Mouse (Mus musculus) cerebellum, postnatal 4 days (tissue): ENCODE data around the gene Gtf2f1.
"Not testable (repeated sequence)": the region's sequence is repeated elsewhere in the genome, so short reads cannot be mapped to it uniquely, and the experiment has no call there.

Source experiments
- DNase-seq, 2 experiments: peaks; one replicate each; pipeline ENCODE4 v3.0.0; 2022; ENCODE audit warnings: low spot score in 2 of 2, mixed read lengths in 1 of 2

Gene Gtf2f1

GRCm38 (mm10) chr17:57011236-57012141, at the start of gene Gtf2f1, which contains the start of gene Gm17949:
Gene Gtf2f1 (minus strand): TSS chr17:57011288.
Gene Gm17949 (plus strand): TSS chr17:57011469.
- peak; percentile 78 to 96 for DNase-seq

- DNase-seq: peak; percentile 80 to 91
These were observed 49.2 kb upstream of the Gtf2f1 start for GRCm38 (mm10) chr17:57060231-57060801.

GRCm38 (mm10) chr17:57059486-57059977, 48.4 kb upstream of the Gtf2f1 start, which contains the start of gene Slc25a23:
Gene Slc25a23 (minus strand): TSS chr17:57059863.
- peak; percentile 65 to 76 for DNase-seq

GRCm38 (mm10) chr17:57058891-57059485, 47.9 kb upstream of the Gtf2f1 start, which contains the start of gene Crb3:
Gene Crb3 (plus strand): TSS chr17:57059105.
- DNase-seq: peak in 1 of 2 experiments; percentile 34

GRCm38 (mm10) chr17:57056246-57056645, 45.2 kb upstream of the Gtf2f1 start:
- no peak for DNase-seq

GRCm38 (mm10) chr17:57051679-57052078, 40.6 kb upstream of the Gtf2f1 start:
- not testable (repeated sequence) for DNase-seq

- DNase-seq: no peak
These were observed 37.7 kb upstream of the Gtf2f1 start for GRCm38 (mm10) chr17:57048816-57049215.

- no peak for DNase-seq
These were observed 36.3 kb upstream of the Gtf2f1 start for GRCm38 (mm10) chr17:57047406-57047805.

- no peak for DNase-seq
These were observed 30.5 kb upstream of the Gtf2f1 start, which contains the start of gene Slc25a41 for GRCm38 (mm10) chr17:57041554-57041953. Gene Slc25a41 (minus strand): TSS chr17:57041654.

- no peak for DNase-seq
These were observed 27.9 kb upstream of the Gtf2f1 start for GRCm38 (mm10) chr17:57038978-57039377.

- DNase-seq: no peak
These were observed 21.8 kb upstream of the Gtf2f1 start for GRCm38 (mm10) chr17:57032854-57033253.

GRCm38 (mm10) chr17:57031661-57032420, 20.8 kb upstream of the Gtf2f1 start:
- DNase-seq: peak; percentile 90 to 97

- peak; percentile 42 to 62 for DNase-seq
These were observed 20.0 kb upstream of the Gtf2f1 start, which contains the start of gene Khsrp for GRCm38 (mm10) chr17:57030931-57031660. Gene Khsrp (minus strand): TSS chr17:57031522.

- no peak for DNase-seq
These were observed 18.6 kb upstream of the Gtf2f1 start for GRCm38 (mm10) chr17:57029691-57030090.

- no peak for DNase-seq
These were observed 16.4 kb upstream of the Gtf2f1 start for GRCm38 (mm10) chr17:57027471-57027870.

- DNase-seq: no peak
These were observed 9.9 kb upstream of the Gtf2f1 start for GRCm38 (mm10) chr17:57020960-57021359.

- no peak for DNase-seq
These were observed 8.6 kb upstream of the Gtf2f1 start for GRCm38 (mm10) chr17:57019693-57020092.

- no peak for DNase-seq
These were observed 1.2 kb upstream of the Gtf2f1 start for GRCm38 (mm10) chr17:57012245-57012795.

- no peak for DNase-seq
These were observed 215 bp downstream of the Gtf2f1 start for GRCm38 (mm10) chr17:57010911-57011235.
